Mouse (Mus musculus): ENCODE results near the gene Olfr1033.
"Not testable (repeated sequence)": the region's sequence is repeated elsewhere in the genome, so short reads cannot be mapped to it uniquely, and the experiment has no call there.

- not testable (repeated sequence) for TF ChIP-seq CTCF (IDR thresholded peaks at IDR 0.05; ENCODE audit: low read depth, low read length); POLR2A (IDR thresholded peaks at IDR 0.05; ENCODE audit: borderline replicate concordance, low read depth, low read length)
These were observed 30.3 kb downstream of the Olfr1033 start for GRCm38 (mm10) chr2:86050777-86051176.

All from bone marrow macrophage, adult 2 months (primary cell).